In genomic region chr5:91961370-91961769, GRCm38 (mm10) we compare ENCODE assay signal across 8 mouse cellular contexts. TPM values are rescaled to one million over a fixed set of nuclear protein-coding genes. Genes with fewer than 3 reads are reported as not detected.
DNase-seq lines count a peak whose midpoint lies in the region; ATAC-seq lines count a peak whose summit lies in the region.

No protein-coding gene starts in this region.

- ATAC-seq in heart, embryonic 12.5 days (ENCODE audit: insufficient number of reproducible peaks, low FRiP score), result no peak
- no peak for ATAC-seq in midbrain, embryonic 16.5 days

- H3K9ac ChIP-seq in heart, embryonic 12.5 days, result peak overlapping the region; percentile 54
- peak overlapping the region; percentile 87 for H3K9ac ChIP-seq in midbrain, embryonic 16.5 days (ENCODE audit: low read depth, low read length)

- peak overlapping the region; percentile 73 for H3K4me2 ChIP-seq in heart, embryonic 12.5 days
- H3K4me2 ChIP-seq in midbrain, embryonic 16.5 days (ENCODE audit: low read length), result peak overlapping the region; percentile 73

- peaks cover 13% of the 10 kb centered on the region for H3K36me3 ChIP-seq in heart, embryonic 12.5 days
- peaks cover 5% of the 10 kb centered on the region for H3K36me3 ChIP-seq in midbrain, embryonic 16.5 days (ENCODE audit: control insufficient read depth, insufficient read depth, low read length)

- peak overlapping the region; percentile 38; the same call in 1 of the 2 replicates for H3K27ac ChIP-seq in heart, embryonic 12.5 days (ENCODE audit: poor library complexity, severe bottlenecking)
- H3K27ac ChIP-seq in midbrain, embryonic 16.5 days (ENCODE audit: low read length), result no peak overlapping the region

- DNase-seq in cerebellum, adult 11-12 months, result peak; percentile 4
- no peak for DNase-seq in cerebellum, adult 11 months
- DNase-seq in MN1 (ENCODE audit: low spot score), result peak; percentile 29
- peak; percentile 63 for DNase-seq in large intestine, adult 2 months (ENCODE audit: low read depth, low spot score)
- DNase-seq in left cerebral cortex, adult 11 months (ENCODE audit: low spot score), result no peak
- DNase-seq in layer of hippocampus, postnatal 10 days (ENCODE audit: low spot score in 2 of 2), result no peak

- H3K9me3 ChIP-seq in heart, embryonic 12.5 days (replicated peaks), result no peaks in the 10 kb centered on the region
- H3K9me3 ChIP-seq in midbrain, embryonic 16.5 days (replicated peaks; ENCODE audit: control insufficient read depth, low read length, poor library complexity, severe bottlenecking), result no peaks in the 10 kb centered on the region

- peaks cover 18% of the 10 kb centered on the region for H3K4me1 ChIP-seq in heart, embryonic 12.5 days (replicated peaks)
- peaks cover 28% of the 10 kb centered on the region for H3K4me1 ChIP-seq in midbrain, embryonic 16.5 days (ENCODE audit: control insufficient read depth, insufficient read depth, low read length)

- no peaks in the 10 kb centered on the region for H3K27me3 ChIP-seq in heart, embryonic 12.5 days (replicated peaks)
- H3K27me3 ChIP-seq in midbrain, embryonic 16.5 days (ENCODE audit: control insufficient read depth, insufficient read depth, low read depth, low read length), result no peaks in the 10 kb centered on the region

- peak overlapping the region; percentile 73 for H3K4me3 ChIP-seq in heart, embryonic 12.5 days
- peak overlapping the region; percentile 78 for H3K4me3 ChIP-seq in midbrain, embryonic 16.5 days (ENCODE audit: low read depth, low read length)

- WGBS in heart, embryonic 12.5 days, result 72% methylated on average over 1 of the region's 1 CpGs
- 25% methylated on average over 1 of the region's 1 CpGs for WGBS in large intestine, adult 2 months
- 94% methylated on average over 1 of the region's 1 CpGs for WGBS in midbrain, embryonic 16.5 days

RNA-seq across cellular contexts. Expression of gene Rchy1, which starts 1.5 kb away (rescaled TPM):
- 53.5 and 59.6 TPM in 2 replicates for polyA plus RNA-seq in heart, embryonic 12.5 days (2016; fragmentation: Nextera tagmentation; extraction: Ambion mirVana)
- polyA plus RNA-seq in large intestine, adult 2 months (2012; rRNA removed), result 23.8 and 27.0 TPM in 2 replicates
- polyA plus RNA-seq in midbrain, embryonic 16.5 days (2015; fragmentation: Nextera tagmentation; extraction: Ambion mirVana), result 70.8 and 76.9 TPM in 2 replicates
- 10 to 100 TPM; 48.0 to 53.2 TPM for total RNA-seq in layer of hippocampus, postnatal 10 days (2021)

RNA-seq across cellular contexts. Expression of gene Odaph, which starts 25.9 kb away (rescaled TPM):
- polyA plus RNA-seq in heart, embryonic 12.5 days (2016; fragmentation: Nextera tagmentation; extraction: Ambion mirVana), result not detected in 2 replicates
- polyA plus RNA-seq in large intestine, adult 2 months (2012; rRNA removed), result 0.15 TPM in 1 of 2 replicates, not detected in the other
- not detected in 2 replicates for polyA plus RNA-seq in midbrain, embryonic 16.5 days (2015; fragmentation: Nextera tagmentation; extraction: Ambion mirVana)
- total RNA-seq in layer of hippocampus, postnatal 10 days (2021), result under 1 TPM in 1 of 2 experiments, not detected in 1; 0.22 TPM

Comparison
In these comparisons a context has a peak if more than half of its experiments do, and no peak if none do; other contexts are left out.
1. DNase-seq: peak in cerebellum, adult 11-12 months (single experiment), MN1 (single experiment) and large intestine, adult 2 months (single experiment); none in cerebellum, adult 11 months (single experiment), left cerebral cortex, adult 11 months (single experiment) and layer of hippocampus, postnatal 10 days (0 of 2).